28 mouse cellular contexts compared by ENCODE assay signal in the genomic region with DNA sequence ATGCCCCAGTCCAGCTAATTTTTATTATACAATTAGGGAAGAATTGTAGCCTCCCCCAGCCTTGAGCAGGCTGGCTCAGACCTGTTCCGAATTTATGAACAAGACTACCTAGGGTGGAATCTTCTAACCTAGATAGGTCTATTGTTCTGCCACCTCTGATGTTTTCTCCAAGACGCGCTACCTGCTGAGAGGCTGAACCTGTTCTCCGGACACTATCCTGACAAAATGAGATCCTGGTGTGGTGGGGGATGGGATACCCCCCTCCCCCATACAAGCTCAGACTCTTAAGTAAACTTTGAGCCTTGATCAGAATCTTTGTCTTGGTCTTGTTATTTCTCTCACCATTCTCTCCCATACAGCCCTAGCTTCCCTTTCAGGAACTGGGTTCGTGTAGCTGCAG. TPM values are rescaled to one million over a fixed set of nuclear protein-coding genes. Genes with fewer than 3 reads are reported as not detected.
"Had no signal": no experiment of that assay in that cellular context is flagged by ENCODE, and none has a peak within 500 bp of the region (broad histone marks: within the 10 kb centered on the region; RNA-seq: fewer than 3 reads in every experiment).

No protein-coding gene starts in this region.

- H3K9me3 ChIP-seq: heart, embryonic 13.5 days; heart, embryonic 15.5 days; hindbrain, embryonic 15.5 days; kidney, embryonic 15.5 days; limb, embryonic 12.5 days; liver, embryonic 13.5 days; liver, embryonic 15.5 days had no signal

- H3K36me3 ChIP-seq: heart, embryonic 13.5 days; heart, embryonic 15.5 days; hindbrain, embryonic 15.5 days; kidney, embryonic 15.5 days; limb, embryonic 12.5 days; liver, embryonic 13.5 days; liver, embryonic 15.5 days had no signal

- DNase-seq: gastrocnemius, postnatal 14 days; gastrocnemius, postnatal 36 days; heart, adult 11 months; heart, adult 2 months; heart, postnatal 14 days; heart, postnatal 36 days; kidney, adult 11 months; kidney, adult 2 months; kidney, adult 9 months; kidney, postnatal 14 days; kidney, postnatal 36 days; layer of hippocampus, adult 9-11 months; layer of hippocampus, postnatal 36 days; left cerebral cortex, postnatal 4 days; liver; liver, embryonic 13.5 days had no signal

- H3K27me3 ChIP-seq: heart, embryonic 13.5 days; heart, embryonic 15.5 days; hindbrain, embryonic 15.5 days; kidney, embryonic 15.5 days; limb, embryonic 12.5 days; liver, embryonic 13.5 days; liver, embryonic 15.5 days had no signal

- H3K4me3 ChIP-seq: heart, adult 2 months; heart, embryonic 13.5 days; heart, embryonic 15.5 days; hindbrain, embryonic 15.5 days; kidney, embryonic 15.5 days; limb, embryonic 12.5 days; liver, embryonic 13.5 days; liver, embryonic 15.5 days had no signal

- H3K9ac ChIP-seq: heart, embryonic 13.5 days; heart, embryonic 15.5 days; hindbrain, embryonic 15.5 days; kidney, embryonic 15.5 days; limb, embryonic 12.5 days; liver, embryonic 13.5 days; liver, embryonic 15.5 days had no signal

- ATAC-seq: hindbrain, postnatal 0 days; intestine, embryonic 16.5 days had no signal

- H3K4me2 ChIP-seq: heart, embryonic 11.5 days; heart, embryonic 13.5 days; heart, embryonic 15.5 days; hindbrain, embryonic 15.5 days; kidney, embryonic 15.5 days; limb, embryonic 12.5 days; liver, embryonic 11.5 days; liver, embryonic 13.5 days; liver, embryonic 15.5 days had no signal

- H3K27ac ChIP-seq: heart, adult 2 months; heart, embryonic 13.5 days; heart, embryonic 15.5 days; hindbrain, embryonic 15.5 days; hindbrain, postnatal 0 days; kidney, embryonic 15.5 days; kidney, postnatal 0 days; limb, embryonic 12.5 days; liver, embryonic 13.5 days; liver, embryonic 15.5 days had no signal

- H3K4me1 ChIP-seq: heart, embryonic 13.5 days; heart, embryonic 15.5 days; hindbrain, embryonic 15.5 days; kidney, embryonic 15.5 days; limb, embryonic 12.5 days; liver, embryonic 13.5 days; liver, embryonic 15.5 days had no signal

RNA-seq across cellular contexts. Expression of gene Map6d1, which starts 16.8 kb away (rescaled TPM):
- total RNA-seq: hematopoietic stem cell, adult 5-6 weeks had no signal
- polyA plus RNA-seq: liver, embryonic 15.5 days had no signal
